Mouse (Mus musculus) neural tube, embryonic 15.5 days (tissue): ENCODE measurements around the gene Uncx. TPM values are rescaled to one million over a fixed set of nuclear protein-coding genes. Genes with fewer than 3 reads are reported as not detected.
A peak's percentile ranks its signal among the peaks of the same experiment; 100 is the strongest.

Experiments used
- ATAC-seq: fragments of 200-750 bp; cut with Nextera tagmentation; 2 replicates; pipeline ENCODE4 v1.8.0; 2017; ENCODE audit warnings: mild to moderate bottlenecking, moderate TSS enrichment, moderate library complexity; ENCODE audit not compliant: low FRiP score
- H3K27ac ChIP-seq: fragments of 300-500 bp; sonication (generic); replicated peaks from 2 replicates; pipeline ENCODE4 v1.5.1; 2015; ENCODE audit warnings: mild to moderate bottlenecking, inconsistent platforms
- H3K27me3 ChIP-seq: fragments of 300-500 bp; sonication (generic); replicated peaks from 2 replicates; pipeline ENCODE4 v1.6.1; 2015; ENCODE audit warnings: inconsistent platforms
- H3K36me3 ChIP-seq: fragments of 300-500 bp; sonication (generic); 2 replicates; pipeline ENCODE4 v1.6.1; 2015; ENCODE audit warnings: inconsistent platforms
- H3K4me1 ChIP-seq: fragments of 300-500 bp; sonication (generic); 2 replicates; pipeline ENCODE4 v1.6.1; 2015; ENCODE audit warnings: inconsistent platforms
- H3K4me2 ChIP-seq: fragments of 300-500 bp; sonication (generic); 2 replicates; pipeline ENCODE4 v1.6.1; 2015; ENCODE audit warnings: inconsistent platforms, mild to moderate bottlenecking, moderate library complexity
- H3K4me3 ChIP-seq: fragments of 300-500 bp; sonication (generic); replicated peaks from 2 replicates; pipeline ENCODE4 v1.5.1; 2015; ENCODE audit warnings: mild to moderate bottlenecking, inconsistent platforms
- H3K9ac ChIP-seq: fragments of 300-500 bp; sonication (generic); replicated peaks from 2 replicates; pipeline ENCODE4 v1.6.1; 2015; ENCODE audit warnings: mild to moderate bottlenecking, inconsistent platforms
- H3K9me3 ChIP-seq: fragments of 300-500 bp; sonication (generic); replicated peaks from 2 replicates; pipeline ENCODE4 v1.6.1; 2016; ENCODE audit warnings: inconsistent platforms
- WGBS: fragments of 180-500 bp; shearing (Covaris S2); methylation state at CpG from one replicate; pipeline ENCODE4 v1.1.7; 2015; ENCODE audit warnings: mixed read lengths; 5-methylcytosine and 5-hydroxymethylcytosine counted together
- polyA plus RNA-seq: library from polyadenylated mRNA; unstranded; fragments of >200 nt; fragmentation: Nextera tagmentation; extraction: Ambion mirVana; gene quantifications from 2 replicates; pipeline ENCODE4 v1.2.1, GENCODE M21; 2015

Uncx gene
- polyA plus RNA-seq, 1 experiment from 2014 or later = 35.3 TPM

DNA sequence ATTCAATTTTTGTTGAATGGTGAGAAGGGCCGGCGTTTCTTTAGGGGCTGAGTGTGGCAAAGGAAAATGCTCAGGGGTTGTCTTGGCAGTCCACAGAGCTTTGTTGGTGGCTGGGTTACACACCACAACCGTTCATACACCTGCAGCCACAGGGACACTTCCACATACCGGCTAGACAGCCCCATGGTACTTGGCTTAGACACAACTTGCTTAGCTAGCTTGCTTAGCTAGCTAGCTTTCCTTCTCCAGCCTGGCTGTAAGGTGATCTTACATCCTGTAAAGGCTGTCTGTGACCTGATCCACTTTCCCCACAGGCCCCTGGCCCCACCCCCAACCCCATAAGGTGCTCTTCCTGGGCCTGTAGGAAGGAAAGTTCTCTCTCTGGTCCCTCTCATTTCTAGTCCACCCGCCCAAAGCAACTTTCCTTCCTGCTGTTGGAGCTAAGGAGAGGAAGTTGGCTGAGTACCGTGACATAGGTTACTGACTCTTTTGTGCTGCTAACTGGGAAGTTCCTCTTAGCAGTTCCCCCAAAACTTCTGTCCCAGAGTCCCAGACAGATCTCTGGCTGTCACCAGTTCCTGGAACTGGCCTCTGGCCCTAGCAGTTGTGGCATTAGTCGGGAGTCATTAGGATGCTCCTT, 12.3 kb downstream of the Uncx start:
- Histone ChIP-seq H3K36me3 (no peaks in the 10 kb centered on the region), H3K9ac (no peak overlapping the region), H3K27me3 (peaks cover 72% of the 10 kb centered on the region), H3K4me1 (peaks cover 74% of the 10 kb centered on the region), H3K9me3 (no peaks in the 10 kb centered on the region), H3K4me2 (no peak overlapping the region), H3K4me3 (no peak overlapping the region), H3K27ac (no peak overlapping the region)
- 12% methylated on average over 7 of the region's 7 CpGs for WGBS
- ATAC-seq = no peak

DNA sequence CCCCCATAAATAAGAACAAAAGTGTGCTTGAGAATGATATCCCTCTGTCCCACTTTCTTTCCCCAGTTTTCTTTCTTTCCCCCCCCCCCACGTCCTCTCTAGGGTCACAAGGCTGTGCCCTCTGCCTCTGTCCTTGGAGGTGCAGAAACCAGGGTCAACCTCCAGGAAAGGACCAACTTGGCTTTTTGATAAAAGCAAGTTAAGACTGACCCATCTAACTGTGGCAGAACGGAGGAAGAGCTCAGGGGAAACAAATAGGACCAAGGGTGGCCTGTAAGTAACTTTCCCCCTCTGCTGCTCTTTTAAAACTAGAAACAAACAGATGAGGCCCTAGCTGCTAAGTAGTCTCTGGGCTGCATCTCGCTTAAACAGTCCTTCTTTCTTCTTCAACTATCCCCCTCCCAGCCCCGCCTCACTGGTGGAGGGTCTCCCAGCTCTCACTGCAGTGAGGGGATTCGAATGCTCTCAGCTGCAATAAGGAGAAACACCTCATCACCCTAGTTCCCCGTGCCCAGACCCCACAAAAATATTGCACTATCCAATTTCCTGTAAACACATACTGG, 12.9 kb downstream of the Uncx start:
- H3K9ac ChIP-seq = no peak overlapping the region
- 12% methylated on average over 6 of the region's 6 CpGs for WGBS
- ATAC-seq = no peak
- no peak overlapping the region for H3K27ac ChIP-seq
- H3K36me3 ChIP-seq = no peaks in the 10 kb centered on the region
- H3K4me2 ChIP-seq = no peak overlapping the region
- no peak overlapping the region for H3K4me3 ChIP-seq
- peaks cover 75% of the 10 kb centered on the region for H3K27me3 ChIP-seq
- no peaks in the 10 kb centered on the region for H3K9me3 ChIP-seq
- peaks cover 71% of the 10 kb centered on the region for H3K4me1 ChIP-seq

DNA sequence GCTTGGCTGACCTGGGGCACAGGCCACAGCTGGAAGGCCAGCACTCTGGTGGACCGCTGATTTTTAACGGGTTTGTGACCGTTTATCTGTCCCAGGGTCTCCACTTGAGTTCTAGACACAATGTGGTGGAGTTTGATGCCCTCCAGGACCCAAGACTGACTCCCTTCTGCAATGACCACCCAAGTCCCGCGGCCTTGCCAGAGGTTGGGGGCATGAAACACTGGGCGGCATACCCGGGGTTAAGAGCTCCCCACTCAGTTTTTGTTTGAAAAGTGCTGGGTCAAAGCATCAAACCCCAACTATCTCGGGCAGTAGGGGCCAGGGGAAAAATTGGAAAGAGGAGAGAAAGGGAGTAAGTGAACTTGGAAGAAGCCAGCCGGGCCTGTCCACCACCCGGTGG, 13.8 kb downstream of the Uncx start:
- Histone ChIP-seq H3K9ac (no peak overlapping the region), H3K4me3 (no peak overlapping the region), H3K4me1 (peaks cover 62% of the 10 kb centered on the region), H3K36me3 (no peaks in the 10 kb centered on the region), H3K4me2 (no peak overlapping the region), H3K27me3 (peaks cover 75% of the 10 kb centered on the region), H3K27ac (no peak overlapping the region), H3K9me3 (no peaks in the 10 kb centered on the region)
- no peak for ATAC-seq
- WGBS = 4% methylated on average over 10 of the region's 10 CpGs

DNA sequence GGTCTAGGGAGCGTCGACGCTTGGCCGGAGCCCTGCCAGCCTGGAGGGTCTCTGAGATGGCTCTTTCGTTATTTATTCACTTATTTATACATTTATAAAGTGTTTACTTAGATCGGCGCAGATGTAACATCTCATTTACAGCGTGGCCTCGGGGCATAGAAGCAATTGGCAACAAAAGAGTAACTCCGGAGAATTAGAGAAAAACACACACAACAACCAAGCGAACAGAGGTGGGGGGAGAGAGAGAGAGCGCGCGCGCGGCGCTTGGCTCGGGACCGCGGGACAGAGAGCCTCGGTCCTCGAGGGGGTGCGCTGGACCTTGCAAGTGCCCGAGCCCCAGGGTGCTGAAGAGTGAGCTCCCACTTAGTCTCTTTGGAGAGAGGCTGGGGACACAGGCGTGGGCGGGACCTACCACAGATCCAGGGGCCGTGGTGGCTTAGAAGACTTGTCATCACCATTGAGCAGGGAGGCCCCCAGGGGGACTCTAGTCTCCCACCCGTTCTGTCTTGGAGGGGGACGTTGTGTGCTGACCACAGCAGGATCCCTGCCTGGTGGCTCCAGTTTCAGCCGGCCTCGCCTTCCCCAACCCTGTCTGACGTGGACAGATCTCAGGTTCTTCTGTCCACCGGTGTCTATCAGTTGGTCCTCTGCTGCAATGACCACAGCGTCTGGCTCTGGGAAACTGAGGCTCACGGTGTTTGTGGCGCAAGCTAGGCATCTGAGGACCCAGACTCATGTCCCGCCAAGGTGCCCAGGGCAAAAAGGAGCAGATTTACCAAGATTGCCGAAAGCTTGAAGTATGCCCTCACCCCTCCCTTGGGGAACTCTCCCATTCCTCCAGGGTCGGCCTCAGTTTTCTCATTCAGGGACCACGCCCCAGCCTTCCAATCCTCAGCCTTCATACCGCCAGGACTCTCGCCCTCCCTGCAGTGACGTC, 14.5 kb downstream of the Uncx start:
- peaks cover 55% of the 10 kb centered on the region for H3K4me1 ChIP-seq
- no peak overlapping the region; the same call in 1 of the 2 replicates for H3K4me3 ChIP-seq
- H3K27me3 ChIP-seq = peaks cover 73% of the 10 kb centered on the region
- 3% methylated on average over 43 of the region's 43 CpGs for WGBS
- no peaks in the 10 kb centered on the region for H3K9me3 ChIP-seq
- H3K9ac ChIP-seq = 0 out of 2 replicates have a peak overlapping the region, but pooled peaks have one; percentile 17
- no peaks in the 10 kb centered on the region for H3K36me3 ChIP-seq
- peak overlapping the region; percentile 7; the same call in 1 of the 2 replicates for H3K27ac ChIP-seq
- H3K4me2 ChIP-seq = peak overlapping the region; percentile 40
- ATAC-seq = 0 out of 2 replicates have a peak, but pooled peaks have one; percentile 19

DNA sequence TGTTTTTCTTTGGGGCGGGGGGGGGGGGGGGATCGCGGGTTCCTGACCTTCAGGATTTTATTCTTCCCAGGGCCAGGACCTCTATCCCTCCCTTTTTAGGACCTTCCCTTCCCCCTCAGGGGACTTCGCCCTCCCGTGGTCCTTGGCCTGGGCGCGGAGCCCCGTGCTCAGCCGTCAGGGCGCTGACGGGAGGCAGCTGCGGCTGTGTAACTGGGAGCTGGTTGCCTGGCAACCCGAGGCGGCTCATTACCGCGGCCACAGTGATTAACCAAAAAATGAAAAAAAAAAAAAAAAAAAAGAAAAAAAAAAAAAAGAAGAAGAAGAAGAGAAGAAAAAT, 15.1 kb downstream of the Uncx start:
- H3K27me3 ChIP-seq = peaks cover 76% of the 10 kb centered on the region
- H3K27ac ChIP-seq = peak overlapping the region; percentile 7; the same call in 1 of the 2 replicates
- H3K36me3 ChIP-seq = no peaks in the 10 kb centered on the region
- H3K9me3 ChIP-seq = no peaks in the 10 kb centered on the region
- WGBS = under 1% methylated on average over 16 of the region's 16 CpGs
- ATAC-seq = no peak
- H3K4me1 ChIP-seq = peaks cover 49% of the 10 kb centered on the region
- H3K4me3 ChIP-seq = peak overlapping the region; percentile 14; the same call in 1 of the 2 replicates
- H3K4me2 ChIP-seq = peak overlapping the region; percentile 40
- H3K9ac ChIP-seq = 0 out of 2 replicates have a peak overlapping the region, but pooled peaks have one; percentile 17

DNA sequence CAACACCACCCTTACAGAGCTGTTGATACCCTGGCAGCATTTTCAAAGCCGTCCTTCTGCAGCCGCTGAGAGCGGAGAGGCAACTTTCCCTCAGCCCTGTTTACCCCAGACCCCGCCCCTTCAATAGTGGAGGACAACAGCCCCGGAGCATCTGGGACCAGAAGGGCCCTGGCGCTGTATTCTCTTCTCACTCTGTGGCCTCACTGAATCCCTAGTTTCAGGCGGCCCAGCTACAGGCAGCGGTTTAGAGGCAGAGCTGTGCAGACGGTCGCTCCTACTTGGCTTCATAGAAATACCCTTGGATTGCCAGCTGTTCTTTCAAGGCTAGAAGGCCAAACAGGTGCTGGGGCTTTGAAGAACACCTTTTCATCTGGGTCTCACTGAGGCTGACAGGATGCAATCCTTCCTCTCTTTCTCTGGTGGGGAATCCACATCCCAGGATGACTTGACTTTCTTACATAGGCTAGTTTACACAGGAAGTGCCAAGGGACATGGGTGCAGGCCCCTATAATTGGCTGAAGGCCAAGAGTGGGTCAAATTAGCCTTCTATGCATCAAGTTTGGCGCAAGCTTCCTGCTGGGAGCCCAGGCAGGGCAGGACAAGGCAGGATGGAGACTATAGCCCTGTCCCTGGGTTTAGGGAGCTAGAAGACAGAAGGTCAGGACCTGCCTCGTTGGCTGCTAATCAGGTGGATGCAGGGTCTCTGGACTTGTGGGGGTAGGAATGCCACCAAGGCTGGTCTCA, 15.8 kb downstream of the Uncx start:
- Histone ChIP-seq H3K27me3 (peaks cover 72% of the 10 kb centered on the region), H3K4me2 (peak overlapping the region; percentile 26), H3K9me3 (no peaks in the 10 kb centered on the region), H3K36me3 (no peaks in the 10 kb centered on the region), H3K27ac (peak overlapping the region; percentile 62), H3K9ac (no peak overlapping the region), H3K4me3 (no peak overlapping the region), H3K4me1 (peaks cover 43% of the 10 kb centered on the region)
- no peak for ATAC-seq
- WGBS = 4% methylated on average over 12 of the region's 12 CpGs

DNA sequence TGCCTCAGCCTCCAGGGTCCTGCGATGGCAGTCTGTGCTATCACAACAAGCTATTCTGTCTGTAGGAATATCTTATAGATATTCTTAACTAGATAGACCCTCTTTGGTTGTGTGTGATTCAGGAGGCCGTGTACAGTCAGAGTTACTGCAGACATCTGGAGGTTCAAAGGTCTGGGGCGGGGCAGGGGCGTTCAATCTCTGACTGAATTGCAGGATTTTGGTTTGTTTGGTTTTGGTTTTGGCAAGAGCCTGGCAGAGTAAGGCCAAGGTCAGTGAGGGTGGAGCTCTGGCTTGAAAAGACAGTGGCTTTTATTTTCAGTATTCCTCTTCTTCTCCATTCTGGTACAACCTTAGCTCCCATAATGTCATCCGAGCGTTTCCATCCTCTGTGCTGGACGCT, 16.5 kb downstream of the Uncx start:
- H3K27ac ChIP-seq = peak overlapping the region; percentile 62; the same call in 1 of the 2 replicates
- H3K27me3 ChIP-seq = peaks cover 75% of the 10 kb centered on the region
- no peaks in the 10 kb centered on the region for H3K36me3 ChIP-seq
- no peak overlapping the region for H3K4me3 ChIP-seq
- 47% methylated on average over 7 of the region's 7 CpGs for WGBS
- H3K9me3 ChIP-seq = no peaks in the 10 kb centered on the region
- peaks cover 40% of the 10 kb centered on the region for H3K4me1 ChIP-seq
- no peak overlapping the region for H3K4me2 ChIP-seq
- H3K9ac ChIP-seq = no peak overlapping the region
- no peak for ATAC-seq

DNA sequence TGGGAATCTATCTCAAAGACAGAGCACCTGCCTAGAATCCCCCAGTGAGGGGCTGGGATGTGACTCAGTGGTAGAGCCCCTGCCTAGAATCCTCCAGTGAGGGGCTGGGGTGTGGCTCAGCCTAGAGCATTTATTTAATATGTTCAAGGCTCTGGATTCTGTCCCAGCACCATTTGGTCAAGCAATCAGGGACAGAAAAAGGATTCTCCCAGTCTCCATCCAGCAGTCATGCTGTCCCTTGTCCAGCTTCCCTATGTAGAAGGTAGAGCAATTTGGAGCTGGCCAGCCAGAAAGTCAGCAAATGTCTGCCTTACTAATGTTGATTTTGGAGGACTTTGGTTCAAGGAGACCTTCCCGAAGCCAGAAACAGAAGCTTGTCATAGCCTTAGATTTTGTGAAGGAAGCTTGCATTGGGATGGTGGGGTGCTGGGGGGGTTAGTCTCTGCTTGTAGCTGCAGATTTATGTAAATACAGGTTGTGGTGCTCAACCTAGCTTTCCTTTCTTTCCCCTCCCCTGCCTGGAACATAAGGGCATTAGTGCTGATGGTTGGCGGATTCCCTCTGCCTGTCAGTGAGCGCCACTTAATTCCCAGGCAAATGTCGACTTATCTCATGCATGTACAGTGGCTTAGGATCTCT, 18.2 kb downstream of the Uncx start:
- no peak overlapping the region for H3K27ac ChIP-seq
- peaks cover 37% of the 10 kb centered on the region for H3K4me1 ChIP-seq
- no peak for ATAC-seq
- H3K4me3 ChIP-seq = no peak overlapping the region
- H3K9ac ChIP-seq = no peak overlapping the region
- H3K36me3 ChIP-seq = no peaks in the 10 kb centered on the region
- peaks cover 68% of the 10 kb centered on the region for H3K27me3 ChIP-seq
- 67% methylated on average over 4 of the region's 4 CpGs for WGBS
- H3K9me3 ChIP-seq = no peaks in the 10 kb centered on the region
- H3K4me2 ChIP-seq = no peak overlapping the region

DNA sequence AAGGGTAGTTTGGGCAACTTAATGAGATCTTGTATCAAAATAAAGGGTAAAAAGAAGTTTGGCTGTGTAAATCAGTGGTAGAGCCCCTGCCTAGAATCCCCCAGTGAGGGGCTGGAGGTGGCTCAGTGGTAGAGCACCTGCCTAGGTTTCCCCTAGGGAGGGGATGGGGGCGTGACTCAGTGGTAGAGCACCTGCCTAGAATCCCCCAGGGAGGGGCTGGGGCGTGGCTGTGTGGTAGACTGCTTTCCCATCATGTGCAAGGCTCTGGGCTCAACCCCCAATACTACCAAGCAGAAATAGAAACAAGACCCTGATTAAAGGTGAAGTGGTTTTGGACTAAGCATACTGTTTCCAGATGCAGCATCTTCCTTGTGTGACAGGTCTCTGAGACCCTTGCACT, 21.4 kb downstream of the Uncx start:
- H3K36me3 ChIP-seq = no peaks in the 10 kb centered on the region
- H3K27me3 ChIP-seq = peaks cover 46% of the 10 kb centered on the region
- H3K27ac ChIP-seq = no peak overlapping the region
- H3K4me2 ChIP-seq = no peak overlapping the region
- ATAC-seq = no peak
- H3K9me3 ChIP-seq = no peaks in the 10 kb centered on the region
- no peak overlapping the region for H3K4me3 ChIP-seq
- 66% methylated on average over 2 of the region's 2 CpGs for WGBS
- H3K9ac ChIP-seq = no peak overlapping the region
- peaks cover 9% of the 10 kb centered on the region; the same call in 1 of the 2 replicates for H3K4me1 ChIP-seq

DNA sequence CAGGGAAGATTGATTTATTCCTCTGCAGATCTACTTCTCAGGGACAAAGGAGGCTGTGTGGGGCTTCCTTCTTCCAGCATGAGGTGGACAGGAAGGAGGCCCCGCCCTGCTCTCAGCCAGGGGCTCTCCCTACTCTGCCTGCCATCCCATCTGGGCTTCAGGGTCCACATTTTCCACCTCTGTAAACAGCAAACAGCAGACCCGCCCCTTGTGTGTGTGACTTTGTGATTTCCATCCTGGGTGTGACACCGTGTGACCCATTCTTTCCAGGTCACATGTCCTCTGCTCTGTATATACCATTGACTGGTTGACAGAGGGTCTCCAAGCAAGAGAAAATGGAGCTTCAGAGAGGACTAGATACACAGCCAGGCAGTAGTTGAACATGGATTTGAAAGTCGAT, 22.2 kb downstream of the Uncx start:
- ATAC-seq = no peak
- WGBS = 50% methylated on average over 4 of the region's 4 CpGs
- H3K27me3 ChIP-seq = peaks cover 38% of the 10 kb centered on the region

More for the DNA sequence above, 22.2 kb downstream of the Uncx start:
- no peaks in the 10 kb centered on the region for H3K9me3 ChIP-seq
- no peak overlapping the region for H3K27ac ChIP-seq
- no peak overlapping the region for H3K4me2 ChIP-seq
- H3K4me3 ChIP-seq = no peak overlapping the region
- H3K36me3 ChIP-seq = no peaks in the 10 kb centered on the region
- peaks cover 5% of the 10 kb centered on the region; the same call in 1 of the 2 replicates for H3K4me1 ChIP-seq
- H3K9ac ChIP-seq = no peak overlapping the region
